Mouse (Mus musculus): ENCODE measurements at regions not wholly inside any gene's neighbourhood (a gene's known extent, or its start where the extent isn't known, plus 50 kb on each side); places are given as distances from the start of the nearest gene placed in this dataset.
A peak's percentile ranks its signal among the peaks of the same experiment; 100 is the strongest.

DNA sequence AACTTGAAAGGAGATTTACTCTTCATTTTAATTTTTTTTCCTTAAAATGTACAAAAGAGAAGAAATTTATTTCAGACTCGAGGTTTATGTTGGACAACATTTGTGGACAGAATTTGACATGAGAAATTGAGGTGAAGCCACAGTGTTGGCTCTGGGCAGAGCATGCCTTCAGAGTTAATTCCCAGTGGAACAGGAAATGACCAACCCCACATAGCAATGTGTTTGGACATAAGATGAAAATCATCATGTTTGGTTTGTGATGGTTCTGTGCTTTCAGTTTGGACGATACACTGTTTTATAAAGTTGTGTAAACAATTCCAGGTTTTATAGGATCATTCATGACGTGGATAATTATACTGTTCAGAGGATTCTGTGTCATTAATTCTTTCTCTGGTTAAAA, 271.9 kb upstream of the Mettl25 start:
- H3K27me3 ChIP-seq (ENCODE audit: insufficient read depth, low read length), result no peaks in the 10 kb centered on the region
- no peak for TF ChIP-seq CTCF (IDR thresholded peaks at IDR 0.05)
- no peaks in the 10 kb centered on the region for H3K36me3 ChIP-seq (ENCODE audit: insufficient read depth, low read length)
- no peaks in the 10 kb centered on the region for H3K4me1 ChIP-seq (ENCODE audit: insufficient read depth, low read length)
- H3K27ac ChIP-seq (ENCODE audit: low read depth, low read length), result no peak overlapping the region
- no peak for ATAC-seq (ENCODE audit: low FRiP score)
- no peak overlapping the region for H3K4me3 ChIP-seq (ENCODE audit: low read depth, low read length)
- no peak overlapping the region for H3K4me2 ChIP-seq (ENCODE audit: low read depth, low read length, poor library complexity, severe bottlenecking)
- DNase-seq (ENCODE audit: low spot score), result no peak
- WGBS, result 69% methylated on average over 3 of the region's 3 CpGs
- H3K9me3 ChIP-seq (ENCODE audit: low read length), result no peaks in the 10 kb centered on the region
- H3K9ac ChIP-seq (replicated peaks; ENCODE audit: low read length, poor library complexity, severe bottlenecking), result no peak overlapping the region

DNA sequence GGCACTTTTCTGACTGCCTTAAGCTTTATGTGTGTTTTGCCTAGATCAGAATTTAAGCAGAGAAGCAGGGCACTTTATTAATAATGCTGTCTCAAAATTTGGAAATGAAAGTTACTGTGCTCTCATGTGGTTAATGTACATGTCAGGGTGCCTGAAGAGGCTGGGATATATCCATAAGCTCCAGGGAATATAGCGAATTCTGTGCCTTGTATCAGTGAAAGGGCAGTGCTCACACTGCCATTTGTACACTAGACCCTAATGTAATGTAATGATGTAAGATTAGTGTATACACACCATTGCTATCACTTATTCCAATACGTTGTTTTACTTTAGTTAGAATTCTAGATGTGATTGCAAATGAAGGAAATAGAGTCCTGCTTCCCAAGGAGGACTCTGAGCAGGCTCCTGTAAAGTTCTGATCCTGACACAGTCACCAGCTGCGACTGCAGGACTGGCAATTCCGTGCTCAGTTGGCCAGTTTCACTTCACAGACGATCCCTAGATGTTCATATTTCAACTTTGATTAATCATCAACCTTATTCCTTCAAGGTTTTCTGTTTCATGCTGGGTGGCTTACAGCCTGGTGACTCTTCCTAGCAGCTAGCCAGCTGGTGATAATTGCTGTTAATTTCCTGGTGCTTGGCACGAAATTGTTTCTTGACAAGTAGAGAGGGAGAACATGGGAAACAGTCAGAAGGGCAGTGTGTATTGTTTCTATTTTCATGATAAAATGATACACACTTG, 273.7 kb upstream of the Mettl25 start:
- DNase-seq (ENCODE audit: low spot score) (peak; percentile 75), ATAC-seq (ENCODE audit: low FRiP score) (no peak)
- no peaks in the 10 kb centered on the region for H3K9me3 ChIP-seq (ENCODE audit: low read length)
- H3K4me1 ChIP-seq (ENCODE audit: insufficient read depth, low read length), result no peaks in the 10 kb centered on the region
- no peak overlapping the region for H3K27ac ChIP-seq (ENCODE audit: low read depth, low read length)
- no peaks in the 10 kb centered on the region for H3K27me3 ChIP-seq (ENCODE audit: insufficient read depth, low read length)
- no peak overlapping the region for H3K4me3 ChIP-seq (ENCODE audit: low read depth, low read length)
- no peak overlapping the region for H3K9ac ChIP-seq (replicated peaks; ENCODE audit: low read length, poor library complexity, severe bottlenecking)
- no peak overlapping the region for H3K4me2 ChIP-seq (ENCODE audit: low read depth, low read length, poor library complexity, severe bottlenecking)
- 57% methylated on average over 6 of the region's 6 CpGs for WGBS
- no peak for TF ChIP-seq CTCF (IDR thresholded peaks at IDR 0.05)
- no peaks in the 10 kb centered on the region for H3K36me3 ChIP-seq (ENCODE audit: insufficient read depth, low read length)

- Histone ChIP-seq H3K27ac (ENCODE audit: low read depth, low read length) (no peak overlapping the region), H3K27me3 (ENCODE audit: insufficient read depth, low read length) (no peaks in the 10 kb centered on the region), H3K4me2 (ENCODE audit: low read depth, low read length, poor library complexity, severe bottlenecking) (no peak overlapping the region), H3K4me3 (ENCODE audit: low read depth, low read length) (no peak overlapping the region), H3K9me3 (ENCODE audit: low read length) (no peaks in the 10 kb centered on the region), H3K36me3 (ENCODE audit: insufficient read depth, low read length) (no peaks in the 10 kb centered on the region), H3K4me1 (ENCODE audit: insufficient read depth, low read length) (no peaks in the 10 kb centered on the region), H3K9ac (replicated peaks; ENCODE audit: low read length, poor library complexity, severe bottlenecking) (no peak overlapping the region)
- ATAC-seq (ENCODE audit: low FRiP score) (no peak), DNase-seq (ENCODE audit: low spot score) (no peak)
- TF ChIP-seq CTCF (IDR thresholded peaks at IDR 0.05), result no peak
- WGBS, result 39% methylated on average over 2 of the region's 2 CpGs
These were observed 280.6 kb upstream of the Mettl25 start for GRCm38 (mm10) chr10:106121826-106122225.

DNA sequence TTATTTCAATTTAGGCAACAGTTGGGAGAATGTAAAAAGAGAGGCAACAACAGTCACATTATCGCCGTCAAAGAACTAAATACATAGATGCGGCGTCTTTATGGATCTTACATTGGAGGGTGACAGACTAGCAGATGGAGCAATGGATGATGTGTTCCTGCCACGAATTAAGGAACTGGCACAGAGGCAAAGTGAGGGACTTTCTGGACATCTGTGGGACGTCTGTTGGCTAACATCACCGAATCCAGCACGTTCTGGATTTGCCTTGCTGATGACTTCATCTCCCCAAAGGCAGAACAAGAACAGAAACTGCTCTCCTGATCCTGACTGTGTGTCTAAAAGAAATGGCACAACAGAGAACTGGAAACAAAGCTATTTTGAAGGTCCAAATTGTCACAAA, 281.8 kb upstream of the Mettl25 start:
- Histone ChIP-seq H3K36me3 (ENCODE audit: insufficient read depth, low read length) (no peaks in the 10 kb centered on the region), H3K9me3 (ENCODE audit: low read length) (no peaks in the 10 kb centered on the region), H3K4me2 (ENCODE audit: low read depth, low read length, poor library complexity, severe bottlenecking) (no peak overlapping the region), H3K27me3 (ENCODE audit: insufficient read depth, low read length) (no peaks in the 10 kb centered on the region), H3K4me3 (ENCODE audit: low read depth, low read length) (no peak overlapping the region), H3K4me1 (ENCODE audit: insufficient read depth, low read length) (no peaks in the 10 kb centered on the region), H3K9ac (replicated peaks; ENCODE audit: low read length, poor library complexity, severe bottlenecking) (no peak overlapping the region), H3K27ac (ENCODE audit: low read depth, low read length) (no peak overlapping the region)
- ATAC-seq (ENCODE audit: low FRiP score), result no peak; the same call in 1 of the 2 replicates
- TF ChIP-seq CTCF (IDR thresholded peaks at IDR 0.05), result no peak
- WGBS, result 74% methylated on average over 8 of the region's 8 CpGs
- DNase-seq (ENCODE audit: low spot score), result peak; percentile 68

DNA sequence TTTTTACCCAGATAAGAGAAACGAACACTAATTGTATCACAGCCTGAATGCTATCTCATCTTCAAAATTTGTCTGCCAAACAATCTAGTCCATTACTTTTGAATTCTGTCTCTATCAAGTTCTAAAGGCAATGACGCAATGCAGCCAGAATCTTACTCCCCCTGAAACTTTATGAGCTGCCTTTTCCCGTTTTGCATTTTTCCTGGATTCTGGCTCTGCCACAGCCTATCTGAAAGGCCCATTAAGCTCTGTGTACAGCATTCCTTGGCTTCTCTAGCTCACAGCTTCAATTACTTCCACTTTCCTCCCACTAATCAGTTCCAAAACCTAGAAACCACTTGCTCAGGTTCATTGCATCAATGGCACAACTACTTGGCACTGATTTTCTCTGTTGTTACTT, 298.0 kb upstream of the Ppfia2 start:
- no peak for DNase-seq (ENCODE audit: low spot score)
- Histone ChIP-seq H3K4me2 (ENCODE audit: low read depth, low read length, poor library complexity, severe bottlenecking) (no peak overlapping the region), H3K36me3 (ENCODE audit: insufficient read depth, low read length) (no peaks in the 10 kb centered on the region), H3K4me1 (ENCODE audit: insufficient read depth, low read length) (no peaks in the 10 kb centered on the region), H3K9ac (replicated peaks; ENCODE audit: low read length, poor library complexity, severe bottlenecking) (no peak overlapping the region), H3K4me3 (ENCODE audit: low read depth, low read length) (no peak overlapping the region), H3K27me3 (ENCODE audit: insufficient read depth, low read length) (no peaks in the 10 kb centered on the region), H3K9me3 (ENCODE audit: low read length) (no peaks in the 10 kb centered on the region), H3K27ac (ENCODE audit: low read depth, low read length) (no peak overlapping the region)
- no peak for ATAC-seq (ENCODE audit: low FRiP score)
- TF ChIP-seq CTCF (IDR thresholded peaks at IDR 0.05), result no peak
- 85% methylated on average over 3 of the region's 3 CpGs for WGBS

GRCm38 (mm10) chr10:106174433-106174832, 295.7 kb upstream of the Ppfia2 start:
- Histone ChIP-seq H3K9ac (replicated peaks; ENCODE audit: low read length, poor library complexity, severe bottlenecking) (no peak overlapping the region), H3K4me3 (ENCODE audit: low read depth, low read length) (no peak overlapping the region), H3K4me2 (ENCODE audit: low read depth, low read length, poor library complexity, severe bottlenecking) (no peak overlapping the region), H3K27ac (ENCODE audit: low read depth, low read length) (no peak overlapping the region), H3K4me1 (ENCODE audit: insufficient read depth, low read length) (no peaks in the 10 kb centered on the region), H3K36me3 (ENCODE audit: insufficient read depth, low read length) (no peaks in the 10 kb centered on the region), H3K9me3 (ENCODE audit: low read length) (no peaks in the 10 kb centered on the region), H3K27me3 (ENCODE audit: insufficient read depth, low read length) (no peaks in the 10 kb centered on the region)
- 45% methylated on average over 1 of the region's 1 CpGs for WGBS
- DNase-seq (ENCODE audit: low spot score), result peak; percentile 36
- no peak for TF ChIP-seq CTCF (IDR thresholded peaks at IDR 0.05)
- ATAC-seq (ENCODE audit: low FRiP score), result no peak

All from midbrain, postnatal 0 days (tissue).